Mouse (Mus musculus) ES-Bruce4 (cell line): Measurements from ENCODE around the gene Sec61a1.

Experiments
- CTCF ChIP-seq: IDR thresholded peaks from one replicate; pipeline ENCODE4 v1.8.1; 2011; ENCODE audit warnings: low read depth, low read length
- POLR2A ChIP-seq: IDR thresholded peaks from one replicate; pipeline ENCODE4 v1.8.1; 2011; ENCODE audit warnings: low read length; ENCODE audit not compliant: insufficient read depth

GRCm38 (mm10) chr6:88480421-88480820 is 38.3 kb downstream of the Sec61a1 start:
- TF ChIP-seq CTCF (no peak), POLR2A (no peak)
